Mouse (Mus musculus) stomach, embryonic 16.5 days (tissue): ENCODE data around the gene Itga5. TPM values are rescaled to one million over a fixed set of nuclear protein-coding genes. Genes with fewer than 3 reads are reported as not detected.

Experiments
- ATAC-seq: fragments of 200-750 bp; cut with Nextera tagmentation; 2 replicates; pipeline ENCODE4 v1.8.0; 2017; ENCODE audit warnings: moderate number of reproducible peaks, moderate TSS enrichment; ENCODE audit not compliant: insufficient read depth, low FRiP score
- H3K27ac ChIP-seq: fragments of 300-500 bp; sonication (generic); 2 replicates; pipeline ENCODE4 v1.5.1; 2014; ENCODE audit warnings: low read length
- H3K27me3 ChIP-seq: fragments of 300-500 bp; sonication (generic); 2 replicates; pipeline ENCODE4 v1.6.1; 2014; ENCODE audit warnings: low read length, control low read depth, mixed read lengths; ENCODE audit not compliant: control insufficient read depth, insufficient read depth
- H3K36me3 ChIP-seq: fragments of 300-500 bp; sonication (generic); 2 replicates; pipeline ENCODE4 v1.6.1; 2014; ENCODE audit warnings: low read length; ENCODE audit not compliant: control insufficient read depth, insufficient read depth
- H3K4me1 ChIP-seq: fragments of 300-500 bp; sonication (generic); 2 replicates; pipeline ENCODE4 v1.6.1; 2014; ENCODE audit warnings: low read length, control low read depth, mixed read lengths; ENCODE audit not compliant: control insufficient read depth, insufficient read depth
- H3K4me2 ChIP-seq: fragments of 300-500 bp; sonication (generic); 2 replicates; pipeline ENCODE4 v1.6.1; 2014; ENCODE audit warnings: low read depth, low read length, mixed read lengths
- H3K4me3 ChIP-seq: fragments of 300-500 bp; sonication (generic); replicated peaks from 2 replicates; pipeline ENCODE4 v1.5.1; 2014; ENCODE audit warnings: mild to moderate bottlenecking, low read length
- H3K9ac ChIP-seq: fragments of 300-500 bp; sonication (generic); 2 replicates; pipeline ENCODE4 v1.6.1; 2014; ENCODE audit warnings: low read length
- H3K9me3 ChIP-seq: fragments of 300-500 bp; sonication (generic); replicated peaks from 2 replicates; pipeline ENCODE4 v1.6.1; 2016; ENCODE audit warnings: low read length, control low read depth; ENCODE audit not compliant: control insufficient read depth
- WGBS: fragments of 180-500 bp; shearing (Covaris S2); extraction: QIAGEN DNeasy Blood & Tissue Kit; methylation state at CpG from one replicate; pipeline ENCODE4 v1.1.7; 2014; 5-methylcytosine and 5-hydroxymethylcytosine counted together
- polyA plus RNA-seq: library from polyadenylated mRNA; unstranded; fragments of >200 nt; fragmentation: Nextera tagmentation; extraction: Ambion mirVana; gene quantifications from 2 replicates; pipeline ENCODE4 v1.2.1, GENCODE M21; 2015

Gene Itga5
- polyA plus RNA-seq, 1 experiment from 2014 or later, result 59.0 TPM

DNA sequence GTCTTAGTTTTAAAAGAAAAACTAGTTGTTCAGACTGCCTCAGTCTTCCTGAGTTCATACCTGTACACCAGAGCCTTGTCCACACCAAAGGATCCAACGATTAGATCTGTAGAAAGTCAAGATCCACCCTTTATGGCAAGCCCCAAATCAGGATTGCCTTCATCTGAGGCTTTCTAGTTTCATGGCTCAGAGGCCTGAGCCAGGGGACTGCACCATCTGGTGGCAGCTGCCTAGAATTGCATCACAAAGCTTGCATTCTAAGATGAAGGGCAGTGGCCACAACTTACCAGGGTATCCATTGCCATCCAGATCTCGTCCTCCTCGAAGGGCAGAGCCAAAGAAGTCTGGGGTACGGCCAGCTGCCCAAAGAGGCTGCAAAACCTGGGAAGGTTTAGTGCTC is 13.7 kb downstream of the Itga5 start:
- Histone ChIP-seq H3K36me3 (peaks cover 9% of the 10 kb centered on the region), H3K9me3 (no peaks in the 10 kb centered on the region), H3K4me1 (no peaks in the 10 kb centered on the region), H3K27ac (no peak overlapping the region), H3K4me3 (no peak overlapping the region), H3K9ac (no peak overlapping the region), H3K4me2 (no peak overlapping the region), H3K27me3 (no peaks in the 10 kb centered on the region)
- no peak for ATAC-seq
- 37% methylated on average over 4 of the region's 4 CpGs for WGBS

DNA sequence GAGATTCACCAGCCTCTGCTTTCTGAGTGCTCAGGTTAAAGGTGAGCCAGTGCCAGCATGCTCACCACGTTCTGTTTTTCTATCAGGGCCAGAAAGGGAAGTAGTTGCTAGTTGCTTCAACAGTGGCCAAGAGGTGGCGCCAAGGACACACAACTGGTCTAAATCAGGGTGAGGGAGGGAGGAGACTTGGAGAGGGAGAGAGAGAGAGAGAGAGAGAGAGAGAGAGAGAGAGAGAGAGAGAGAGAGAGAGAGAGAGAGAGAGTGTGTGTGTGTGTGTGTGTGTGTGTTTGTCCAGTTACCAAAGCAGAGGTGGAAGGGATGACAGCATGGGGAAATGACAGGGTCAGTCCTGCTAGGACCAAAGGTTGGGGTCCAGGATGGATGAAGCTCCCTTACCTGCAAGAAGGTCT is 19.3 kb downstream of the Itga5 start:
- Histone ChIP-seq H3K9ac (no peak overlapping the region), H3K4me3 (no peak overlapping the region), H3K27ac (no peak overlapping the region), H3K4me1 (no peaks in the 10 kb centered on the region), H3K36me3 (peaks cover 12% of the 10 kb centered on the region), H3K4me2 (no peak overlapping the region), H3K27me3 (no peaks in the 10 kb centered on the region), H3K9me3 (no peaks in the 10 kb centered on the region)
- no peak for ATAC-seq
- WGBS, result 8% methylated on average over 2 of the region's 2 CpGs

DNA sequence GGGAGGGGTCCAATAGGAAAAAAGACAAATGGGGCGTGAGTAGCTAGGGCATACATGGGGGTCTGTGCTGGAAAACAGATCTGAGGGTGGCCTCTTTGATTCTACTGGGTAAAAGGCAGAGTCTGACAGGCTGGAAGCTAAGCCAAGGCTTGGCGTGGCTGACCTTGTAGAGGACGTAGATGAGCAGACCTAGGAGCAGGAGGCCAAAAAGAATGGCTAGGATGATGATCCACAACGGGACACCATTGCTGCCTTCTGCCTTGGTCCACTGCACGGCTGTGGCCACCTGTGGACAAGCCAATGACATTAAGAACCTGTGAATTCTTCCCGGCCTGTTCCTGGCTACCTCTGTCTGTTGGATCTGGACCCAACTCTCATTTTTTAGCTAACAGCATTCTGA is 20.8 kb downstream of the Itga5 start:
- H3K36me3 ChIP-seq, result peaks cover 12% of the 10 kb centered on the region
- no peak for ATAC-seq
- 91% methylated on average over 6 of the region's 6 CpGs for WGBS

DNA sequence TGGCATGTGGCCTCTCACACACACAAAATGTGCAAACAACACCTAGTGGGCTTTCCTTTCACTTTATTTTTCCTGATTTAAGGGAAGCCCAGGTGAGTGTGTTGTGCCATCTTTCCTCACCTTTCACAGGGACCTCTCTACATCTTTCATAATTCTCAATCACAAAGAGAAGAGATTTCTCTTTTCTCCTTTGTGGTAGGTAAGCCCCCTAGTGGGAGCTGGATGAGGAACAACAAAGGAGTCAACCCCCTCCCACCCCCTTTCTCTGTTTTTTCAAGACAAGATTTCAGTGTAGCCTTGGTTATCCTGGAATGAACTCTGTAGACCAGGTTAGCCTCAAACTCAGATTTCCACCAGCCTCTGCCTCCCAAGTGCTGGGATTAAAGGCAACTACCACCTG is 23.0 kb downstream of the Itga5 start:
- ATAC-seq, result no peak
- H3K4me2 ChIP-seq, result no peak overlapping the region
- peaks cover 7% of the 10 kb centered on the region; the same call in 1 of the 2 replicates for H3K27me3 ChIP-seq
- H3K36me3 ChIP-seq, result peaks cover 3% of the 10 kb centered on the region; the same call in 1 of the 2 replicates
- H3K4me3 ChIP-seq, result no peak overlapping the region
- no peak overlapping the region for H3K27ac ChIP-seq
- no peak overlapping the region for H3K9ac ChIP-seq
- H3K4me1 ChIP-seq, result no peaks in the 10 kb centered on the region
- H3K9me3 ChIP-seq, result no peaks in the 10 kb centered on the region

More for the DNA sequence above, 20.8 kb downstream of the Itga5 start:
- H3K9me3 ChIP-seq, result no peaks in the 10 kb centered on the region
- no peak overlapping the region for H3K4me2 ChIP-seq
- H3K9ac ChIP-seq, result no peak overlapping the region
- H3K27me3 ChIP-seq, result no peaks in the 10 kb centered on the region
- no peaks in the 10 kb centered on the region for H3K4me1 ChIP-seq
- no peak overlapping the region for H3K27ac ChIP-seq
- no peak overlapping the region for H3K4me3 ChIP-seq

GRCm38 (mm10) chr15:103343008-103343407 is 23.6 kb downstream of the Itga5 start:
- Histone ChIP-seq H3K27me3 (peaks cover 7% of the 10 kb centered on the region; the same call in 1 of the 2 replicates), H3K9me3 (no peaks in the 10 kb centered on the region), H3K9ac (no peak overlapping the region), H3K4me1 (no peaks in the 10 kb centered on the region), H3K36me3 (peaks cover 3% of the 10 kb centered on the region; the same call in 1 of the 2 replicates), H3K4me2 (no peak overlapping the region), H3K4me3 (no peak overlapping the region), H3K27ac (no peak overlapping the region)
- 51% methylated on average over 3 of the region's 3 CpGs for WGBS
- no peak for ATAC-seq

- Histone ChIP-seq H3K36me3 (peaks cover 3% of the 10 kb centered on the region; the same call in 1 of the 2 replicates), H3K4me2 (no peak overlapping the region), H3K4me1 (no peaks in the 10 kb centered on the region), H3K4me3 (no peak overlapping the region), H3K9me3 (no peaks in the 10 kb centered on the region), H3K27ac (no peak overlapping the region), H3K27me3 (peaks cover 7% of the 10 kb centered on the region; the same call in 1 of the 2 replicates), H3K9ac (no peak overlapping the region)
- 24% methylated on average over 4 of the region's 4 CpGs for WGBS
- ATAC-seq, result no peak
These were observed 24.1 kb downstream of the Itga5 start for GRCm38 (mm10) chr15:103342415-103342814.

- H3K9me3 ChIP-seq, result no peaks in the 10 kb centered on the region
- no peak overlapping the region for H3K4me3 ChIP-seq
- peaks cover 7% of the 10 kb centered on the region; the same call in 1 of the 2 replicates for H3K27me3 ChIP-seq
- no peak overlapping the region for H3K4me2 ChIP-seq
- ATAC-seq, result no peak
- H3K9ac ChIP-seq, result no peak overlapping the region
- H3K27ac ChIP-seq, result no peak overlapping the region
- no peaks in the 10 kb centered on the region for H3K4me1 ChIP-seq
- peaks cover 3% of the 10 kb centered on the region; the same call in 1 of the 2 replicates for H3K36me3 ChIP-seq
- WGBS, result 54% methylated on average over 8 of the region's 8 CpGs
These were observed 25.0 kb downstream of the Itga5 start for GRCm38 (mm10) chr15:103341547-103341946.

DNA sequence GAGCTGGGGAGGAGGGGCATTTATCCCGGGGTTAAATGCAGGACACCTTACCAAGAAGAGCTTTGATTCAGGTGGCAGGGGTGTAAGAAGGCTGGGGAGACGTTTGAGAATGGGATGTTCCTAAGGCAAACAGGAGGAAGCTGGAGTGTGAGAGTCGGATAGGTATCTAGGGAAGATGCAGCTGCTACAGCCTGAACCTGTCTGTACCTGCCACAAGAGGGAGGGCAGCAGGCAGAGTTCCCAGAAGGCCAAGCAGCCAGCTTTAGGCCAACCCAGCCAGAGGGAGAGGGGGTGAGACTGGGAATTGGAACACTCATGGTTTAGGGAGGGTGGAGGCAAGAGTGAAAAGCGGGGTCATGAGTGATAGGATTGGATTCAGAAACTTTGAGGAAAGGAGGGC is 25.8 kb downstream of the Itga5 start:
- Histone ChIP-seq H3K4me3 (no peak overlapping the region), H3K27me3 (peaks cover 7% of the 10 kb centered on the region; the same call in 1 of the 2 replicates), H3K9ac (no peak overlapping the region), H3K27ac (no peak overlapping the region), H3K36me3 (peaks cover 3% of the 10 kb centered on the region; the same call in 1 of the 2 replicates), H3K9me3 (no peaks in the 10 kb centered on the region), H3K4me1 (peaks cover 1% of the 10 kb centered on the region; the same call in 1 of the 2 replicates), H3K4me2 (peak overlapping the region; percentile 94)
- WGBS, result 27% methylated on average over 4 of the region's 4 CpGs
- no peak for ATAC-seq

- Histone ChIP-seq H3K4me1 (peaks cover 6% of the 10 kb centered on the region; the same call in 1 of the 2 replicates), H3K4me3 (peak within 1 kb of the TSS; percentile 61), H3K4me2 (peak within 1 kb of the TSS; percentile 94), H3K9me3 (no peaks in the 10 kb centered on the region), H3K27ac (no peak within 1 kb of the TSS), H3K27me3 (peaks cover 7% of the 10 kb centered on the region; the same call in 1 of the 2 replicates), H3K9ac (peak within 1 kb of the TSS; percentile 73), H3K36me3 (peaks cover 3% of the 10 kb centered on the region; the same call in 1 of the 2 replicates)
- peak; percentile 31; the same call in 1 of the 2 replicates for ATAC-seq
- WGBS, result under 1% methylated on average over 22 of the region's 26 CpGs
These were observed 26.6 kb downstream of the Itga5 start, which contains the start of gene Zfp385a for GRCm38 (mm10) chr15:103339961-103340337. Zfp385a (minus strand) TSS chr15:103340093.
